Mouse (Mus musculus): ENCODE results near the gene Pim1. TPM values are rescaled to one million over a fixed set of nuclear protein-coding genes. Genes with fewer than 3 reads are reported as not detected.

Pim1 gene
- polyA plus RNA-seq (2014; fragmentation: Illumina TruSeq; extraction: RNeasy Lipid Tissue Mini Kit (QIAGEN cat#74804); ENCODE audit: low read depth, low replicate concordance), result 13.0 TPM

DNA sequence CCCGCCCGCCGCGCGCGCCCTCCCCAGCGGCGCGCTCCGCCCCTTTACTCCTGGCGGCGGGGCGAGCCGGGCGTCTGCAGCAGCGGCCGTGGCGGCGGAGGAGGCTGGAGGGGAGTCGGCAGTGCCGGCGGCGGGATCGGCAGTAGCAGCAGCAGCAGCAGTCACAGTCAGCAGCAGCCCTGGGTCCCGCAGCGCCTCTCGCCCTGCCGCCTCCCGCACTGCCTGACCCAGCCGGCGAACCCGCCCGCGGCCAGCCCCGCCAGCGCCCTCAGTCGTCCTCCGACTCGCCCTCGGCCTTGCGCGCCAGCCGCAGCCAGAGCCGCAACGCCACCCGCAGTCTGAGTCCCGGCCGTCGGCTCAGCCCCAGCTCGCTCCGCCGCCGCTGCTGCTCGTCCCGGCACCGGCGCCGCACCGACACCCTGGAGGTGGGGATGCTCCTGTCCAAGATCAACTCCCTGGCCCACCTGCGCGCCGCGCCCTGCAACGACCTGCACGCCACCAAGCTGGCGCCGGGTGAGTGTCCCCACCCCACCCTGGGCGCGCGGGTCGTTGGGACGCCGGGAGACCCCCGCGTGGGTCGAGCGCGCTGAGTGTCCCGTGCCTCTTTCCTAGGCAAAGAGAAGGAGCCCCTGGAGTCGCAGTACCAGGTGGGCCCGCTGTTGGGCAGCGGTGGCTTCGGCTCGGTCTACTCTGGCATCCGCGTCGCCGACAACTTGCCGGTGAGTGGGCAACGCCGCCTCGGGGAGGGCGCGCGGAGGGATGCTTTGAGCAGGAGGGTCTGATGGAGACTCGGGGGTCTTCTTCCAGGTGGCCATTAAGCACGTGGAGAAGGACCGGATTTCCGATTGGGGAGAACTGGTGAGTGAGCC is at the start of gene Pim1:
Gene Pim1 (plus strand): TSS at position 41 of the 869 bp plus-strand sequence.

Other genes starting within 250 kb of the Pim1 start
- gene Ppil1, start 226.6 kb upstream of the Pim1 start, polyA plus RNA-seq (2014; fragmentation: Illumina TruSeq; extraction: RNeasy Lipid Tissue Mini Kit (QIAGEN cat#74804); ENCODE audit: low read depth, low replicate concordance), result 38.4 TPM
- gene BC004004, start 222.0 kb upstream of the Pim1 start, polyA plus RNA-seq (2014; fragmentation: Illumina TruSeq; extraction: RNeasy Lipid Tissue Mini Kit (QIAGEN cat#74804); ENCODE audit: low read depth, low replicate concordance), result 140 TPM
- gene Pi16, start 173.1 kb upstream of the Pim1 start, polyA plus RNA-seq (2014; fragmentation: Illumina TruSeq; extraction: RNeasy Lipid Tissue Mini Kit (QIAGEN cat#74804); ENCODE audit: low read depth, low replicate concordance), result 35.5 TPM
- gene Mtch1, start 142.8 kb upstream of the Pim1 start, polyA plus RNA-seq (2014; fragmentation: Illumina TruSeq; extraction: RNeasy Lipid Tissue Mini Kit (QIAGEN cat#74804); ENCODE audit: low read depth, low replicate concordance), result 408 TPM
- gene Fgd2, start 129.8 kb upstream of the Pim1 start, polyA plus RNA-seq (2014; fragmentation: Illumina TruSeq; extraction: RNeasy Lipid Tissue Mini Kit (QIAGEN cat#74804); ENCODE audit: low read depth, low replicate concordance), result 16.1 TPM
- not detected for gene Gm17657, start 58.9 kb downstream of the Pim1 start, polyA plus RNA-seq (2014; fragmentation: Illumina TruSeq; extraction: RNeasy Lipid Tissue Mini Kit (QIAGEN cat#74804); ENCODE audit: low read depth, low replicate concordance)
- 13.8 TPM for gene Tbc1d22b, start 59.0 kb downstream of the Pim1 start, polyA plus RNA-seq (2014; fragmentation: Illumina TruSeq; extraction: RNeasy Lipid Tissue Mini Kit (QIAGEN cat#74804); ENCODE audit: low read depth, low replicate concordance)
- gene Tmem217, start 61.6 kb downstream of the Pim1 start, polyA plus RNA-seq (2014; fragmentation: Illumina TruSeq; extraction: RNeasy Lipid Tissue Mini Kit (QIAGEN cat#74804); ENCODE audit: low read depth, low replicate concordance), result 1.1 TPM
- gene Rnf8, start 124.0 kb downstream of the Pim1 start, polyA plus RNA-seq (2014; fragmentation: Illumina TruSeq; extraction: RNeasy Lipid Tissue Mini Kit (QIAGEN cat#74804); ENCODE audit: low read depth, low replicate concordance), result 32.9 TPM
- 2.2 TPM for gene Gm28043, start 124.1 kb downstream of the Pim1 start, polyA plus RNA-seq (2014; fragmentation: Illumina TruSeq; extraction: RNeasy Lipid Tissue Mini Kit (QIAGEN cat#74804); ENCODE audit: low read depth, low replicate concordance)
- gene Cmtr1, start 169.8 kb downstream of the Pim1 start, polyA plus RNA-seq (2014; fragmentation: Illumina TruSeq; extraction: RNeasy Lipid Tissue Mini Kit (QIAGEN cat#74804); ENCODE audit: low read depth, low replicate concordance), result 39.2 TPM
- gene Ccdc167, start 226.3 kb downstream of the Pim1 start, polyA plus RNA-seq (2014; fragmentation: Illumina TruSeq; extraction: RNeasy Lipid Tissue Mini Kit (QIAGEN cat#74804); ENCODE audit: low read depth, low replicate concordance), result 8.7 TPM

All from adipose tissue, adult 10 weeks (tissue).